Mouse (Mus musculus) midbrain, embryonic 11.5 days (tissue): Measurements from ENCODE around the gene Pcnx4. TPM values are rescaled to one million over a fixed set of nuclear protein-coding genes. Genes with fewer than 3 reads are reported as not detected.

Experiments used
- ATAC-seq: fragments of 200-750 bp; cut with Nextera tagmentation; 2 replicates; pipeline ENCODE4 v1.8.0; 2017; ENCODE audit warnings: moderate TSS enrichment, moderate library complexity; ENCODE audit not compliant: low FRiP score
- DNase-seq: peaks from one replicate; pipeline ENCODE4 v3.0.0; 2015; ENCODE audit warnings: low spot score; ENCODE audit errors: missing footprints
- H3K27ac ChIP-seq: fragments of 300-500 bp; sonication (generic); 2 replicates; pipeline ENCODE4 v1.5.1; 2014; ENCODE audit warnings: low read depth, low read length
- H3K27me3 ChIP-seq: fragments of 300-500 bp; sonication (generic); 2 replicates; pipeline ENCODE4 v1.6.1; 2014; ENCODE audit warnings: mild to moderate bottlenecking, low read length, moderate library complexity, mixed read lengths; ENCODE audit not compliant: control insufficient read depth, insufficient read depth
- H3K36me3 ChIP-seq: fragments of 300-500 bp; sonication (generic); 2 replicates; pipeline ENCODE4 v1.6.1; 2014; ENCODE audit warnings: mild to moderate bottlenecking, low read length, moderate library complexity, mixed read lengths; ENCODE audit not compliant: control insufficient read depth, insufficient read depth
- H3K4me1 ChIP-seq: fragments of 300-500 bp; sonication (generic); 2 replicates; pipeline ENCODE4 v1.6.1; 2014; ENCODE audit warnings: low read length; ENCODE audit not compliant: control insufficient read depth, insufficient read depth
- H3K4me2 ChIP-seq: fragments of 300-500 bp; sonication (generic); 2 replicates; pipeline ENCODE4 v1.6.1; 2014; ENCODE audit warnings: mild to moderate bottlenecking, moderate library complexity
- H3K4me3 ChIP-seq: fragments of 300-500 bp; sonication (generic); 2 replicates; pipeline ENCODE4 v1.5.1; 2014; ENCODE audit warnings: low read depth, low read length
- H3K9ac ChIP-seq: fragments of 300-500 bp; sonication (generic); 2 replicates; pipeline ENCODE4 v1.6.1; 2014; ENCODE audit warnings: low read length
- H3K9me3 ChIP-seq: fragments of 300-500 bp; sonication (generic); 2 replicates; pipeline ENCODE4 v1.6.1; 2016; ENCODE audit warnings: low read length; ENCODE audit not compliant: control insufficient read depth
- WGBS: fragments of 180-500 bp; shearing (Covaris S2); extraction: QIAGEN DNeasy Blood & Tissue Kit; methylation state at CpG from one replicate; pipeline ENCODE4 v1.1.7; 2014; 5-methylcytosine and 5-hydroxymethylcytosine counted together
- polyA plus RNA-seq: library from polyadenylated mRNA; unstranded; fragments of >200 nt; fragmentation: Nextera tagmentation; extraction: Ambion mirVana; gene quantifications from 2 replicates; pipeline ENCODE4 v1.2.1, GENCODE M21; 2014

Gene Pcnx4
- polyA plus RNA-seq: 15.0 and 16.7 TPM in 2 replicates

- DNase-seq: peak; percentile 100
- H3K36me3 ChIP-seq: no peaks in the 10 kb centered on the region
- H3K27ac ChIP-seq: no peak within 1 kb of the TSS
- peak within 1 kb of the TSS; percentile 78 for H3K9ac ChIP-seq
- WGBS: under 1% methylated on average over 45 of the region's 45 CpGs
- peaks cover 2% of the 10 kb centered on the region; the same call in 1 of the 2 replicates for H3K4me1 ChIP-seq
- H3K9me3 ChIP-seq: no peaks in the 10 kb centered on the region
- H3K27me3 ChIP-seq: no peaks in the 10 kb centered on the region
- peak within 1 kb of the TSS; percentile 57 for H3K4me2 ChIP-seq
- peak; percentile 100 for ATAC-seq
- peak within 1 kb of the TSS; percentile 65 for H3K4me3 ChIP-seq
Measured at GRCm38 (mm10) chr12:72536021-72536597, at the start of gene Pcnx4. Pcnx4 (plus strand) TSS chr12:72536383.

- 91% methylated on average over 3 of the region's 3 CpGs for WGBS
- no peaks in the 10 kb centered on the region for H3K36me3 ChIP-seq
Measured at GRCm38 (mm10) chr12:72487498-72487897, 48.7 kb upstream of the Pcnx4 start.

GRCm38 (mm10) chr12:72489995-72490394, 46.2 kb upstream of the Pcnx4 start:
- Histone ChIP-seq H3K36me3 (no peaks in the 10 kb centered on the region), H3K9me3 (no peaks in the 10 kb centered on the region), H3K27ac (no peak overlapping the region), H3K4me3 (no peak overlapping the region), H3K9ac (no peak overlapping the region), H3K4me1 (no peaks in the 10 kb centered on the region), H3K4me2 (no peak overlapping the region), H3K27me3 (no peaks in the 10 kb centered on the region)
- ATAC-seq (no peak), DNase-seq (no peak)
- WGBS: 87% methylated on average over 3 of the region's 3 CpGs

More at GRCm38 (mm10) chr12:72487498-72487897, 48.7 kb upstream of the Pcnx4 start:
- H3K4me2 ChIP-seq: no peak overlapping the region
- H3K4me3 ChIP-seq: no peak overlapping the region
- no peaks in the 10 kb centered on the region for H3K27me3 ChIP-seq
- ATAC-seq (no peak), DNase-seq (no peak)
- H3K27ac ChIP-seq: no peak overlapping the region
- no peak overlapping the region for H3K9ac ChIP-seq
- no peaks in the 10 kb centered on the region for H3K9me3 ChIP-seq
- H3K4me1 ChIP-seq: no peaks in the 10 kb centered on the region

- DNase-seq (no peak), ATAC-seq (no peak)
- no peaks in the 10 kb centered on the region for H3K4me1 ChIP-seq
- H3K27ac ChIP-seq: no peak overlapping the region
- WGBS: 83% methylated on average over 3 of the region's 3 CpGs
- no peaks in the 10 kb centered on the region for H3K9me3 ChIP-seq
- no peaks in the 10 kb centered on the region for H3K27me3 ChIP-seq
- no peak overlapping the region for H3K4me2 ChIP-seq
- H3K4me3 ChIP-seq: no peak overlapping the region
- H3K9ac ChIP-seq: no peak overlapping the region
- H3K36me3 ChIP-seq: no peaks in the 10 kb centered on the region
Measured at GRCm38 (mm10) chr12:72491063-72491719, 45.0 kb upstream of the Pcnx4 start.

GRCm38 (mm10) chr12:72496866-72497600, 39.1 kb upstream of the Pcnx4 start:
- DNase-seq (peak; percentile 51), ATAC-seq (no peak)
- Histone ChIP-seq H3K4me3 (no peak overlapping the region), H3K9ac (no peak overlapping the region), H3K27ac (no peak overlapping the region), H3K4me1 (peaks cover 2% of the 10 kb centered on the region; the same call in 1 of the 2 replicates), H3K27me3 (no peaks in the 10 kb centered on the region), H3K9me3 (no peaks in the 10 kb centered on the region), H3K4me2 (no peak overlapping the region), H3K36me3 (no peaks in the 10 kb centered on the region)
- 67% methylated on average over 12 of the region's 12 CpGs for WGBS

- ATAC-seq (no peak), DNase-seq (no peak)
- no peak overlapping the region for H3K4me3 ChIP-seq
- H3K9me3 ChIP-seq: no peaks in the 10 kb centered on the region
- H3K27me3 ChIP-seq: no peaks in the 10 kb centered on the region
- WGBS: 80% methylated on average over 7 of the region's 7 CpGs
- H3K36me3 ChIP-seq: no peaks in the 10 kb centered on the region
- H3K9ac ChIP-seq: no peak overlapping the region
- no peaks in the 10 kb centered on the region for H3K4me1 ChIP-seq
- no peak overlapping the region for H3K27ac ChIP-seq
- H3K4me2 ChIP-seq: no peak overlapping the region
Measured at GRCm38 (mm10) chr12:72509606-72510005, 26.6 kb upstream of the Pcnx4 start.

- H3K9me3 ChIP-seq: no peaks in the 10 kb centered on the region
- H3K4me2 ChIP-seq: no peak overlapping the region
- H3K9ac ChIP-seq: no peak overlapping the region
- ATAC-seq (no peak), DNase-seq (peak; percentile 79)
- no peaks in the 10 kb centered on the region for H3K27me3 ChIP-seq
- H3K4me3 ChIP-seq: no peak overlapping the region
- H3K36me3 ChIP-seq: no peaks in the 10 kb centered on the region
- H3K27ac ChIP-seq: no peak overlapping the region
- WGBS: 73% methylated on average over 3 of the region's 3 CpGs
- no peaks in the 10 kb centered on the region for H3K4me1 ChIP-seq
Measured at GRCm38 (mm10) chr12:72515446-72515845, 20.7 kb upstream of the Pcnx4 start.

GRCm38 (mm10) chr12:72518114-72518728, 18.0 kb upstream of the Pcnx4 start:
- Histone ChIP-seq H3K27me3 (no peaks in the 10 kb centered on the region), H3K4me2 (peak overlapping the region; percentile 2; the same call in 1 of the 2 replicates), H3K4me3 (no peak overlapping the region), H3K9me3 (no peaks in the 10 kb centered on the region), H3K4me1 (no peaks in the 10 kb centered on the region), H3K9ac (no peak overlapping the region), H3K36me3 (no peaks in the 10 kb centered on the region), H3K27ac (no peak overlapping the region)
- peak; percentile 80 for DNase-seq
- ATAC-seq: no peak; the same call in 1 of the 2 replicates
- WGBS: 49% methylated on average over 12 of the region's 12 CpGs
